Comparison of ENCODE assay signal across 8 mouse cellular contexts in genomic region chr7:65155628-65156513, GRCm38 (mm10). TPM values are rescaled to one million over a fixed set of nuclear protein-coding genes. Genes with fewer than 3 reads are reported as not detected.
DNase-seq lines count a peak whose midpoint lies in the region; ATAC-seq lines count a peak whose summit lies in the region.

No protein-coding gene starts in this region.

- ATAC-seq in forebrain, embryonic 12.5 days (ENCODE audit: low FRiP score) = peak; percentile 89
- peak; percentile 91 for ATAC-seq in hindbrain, embryonic 15.5 days (ENCODE audit: low FRiP score, low read depth)
- ATAC-seq in limb, embryonic 12.5 days (ENCODE audit: insufficient number of reproducible peaks, insufficient read depth, low FRiP score, low TSS enrichment, low read depth) = peak; percentile 54

- WGBS in heart, embryonic 10.5 days = under 1% methylated on average over 119 of the region's 122 CpGs
- under 1% methylated on average over 93 of the region's 122 CpGs for WGBS in forebrain, embryonic 12.5 days
- under 1% methylated on average over 106 of the region's 122 CpGs for WGBS in hindbrain, embryonic 15.5 days
- under 1% methylated on average over 87 of the region's 122 CpGs for WGBS in limb, embryonic 12.5 days

- H3K9me3 ChIP-seq in heart, embryonic 10.5 days = no peaks in the 10 kb centered on the region
- H3K9me3 ChIP-seq in forebrain, embryonic 12.5 days = no peaks in the 10 kb centered on the region
- no peaks in the 10 kb centered on the region for H3K9me3 ChIP-seq in hindbrain, embryonic 15.5 days
- H3K9me3 ChIP-seq in limb, embryonic 12.5 days = no peaks in the 10 kb centered on the region

- peak overlapping the region; percentile 79 for H3K4me3 ChIP-seq in heart, embryonic 10.5 days
- peak overlapping the region; percentile 35 for H3K4me3 ChIP-seq in brown adipose tissue, adult 24 weeks (ENCODE audit: insufficient read depth, low read depth, low read length)
- H3K4me3 ChIP-seq in forebrain, embryonic 12.5 days (replicated peaks) = peak overlapping the region; percentile 65
- H3K4me3 ChIP-seq in hindbrain, embryonic 15.5 days = peak overlapping the region; percentile 86
- H3K4me3 ChIP-seq in limb, embryonic 12.5 days (replicated peaks) = peak overlapping the region; percentile 71

- H3K27ac ChIP-seq in heart, embryonic 10.5 days = peak overlapping the region; percentile 72
- no peak overlapping the region for H3K27ac ChIP-seq in brown adipose tissue, adult 24 weeks (replicated peaks; ENCODE audit: low read depth, low read length)
- H3K27ac ChIP-seq in forebrain, embryonic 12.5 days = peak overlapping the region; percentile 68
- H3K27ac ChIP-seq in hindbrain, embryonic 15.5 days (replicated peaks) = peak overlapping the region; percentile 86
- H3K27ac ChIP-seq in limb, embryonic 12.5 days = 0 out of 2 replicates have a peak overlapping the region, but pooled peaks have one; percentile 17

- H3K4me2 ChIP-seq in forebrain, embryonic 12.5 days = peak overlapping the region; percentile 98
- H3K4me2 ChIP-seq in hindbrain, embryonic 15.5 days = peak overlapping the region; percentile 97
- peak overlapping the region; percentile 98 for H3K4me2 ChIP-seq in limb, embryonic 12.5 days

- H3K36me3 ChIP-seq in heart, embryonic 10.5 days = no peaks in the 10 kb centered on the region
- H3K36me3 ChIP-seq in forebrain, embryonic 12.5 days (replicated peaks) = no peaks in the 10 kb centered on the region
- H3K36me3 ChIP-seq in hindbrain, embryonic 15.5 days = no peaks in the 10 kb centered on the region
- H3K36me3 ChIP-seq in limb, embryonic 12.5 days = no peaks in the 10 kb centered on the region

- peaks cover 13% of the 10 kb centered on the region for H3K4me1 ChIP-seq in heart, embryonic 10.5 days
- no peaks in the 10 kb centered on the region for H3K4me1 ChIP-seq in brown adipose tissue, adult 24 weeks (ENCODE audit: control insufficient read depth, insufficient read depth, insufficient read length, low read length)
- H3K4me1 ChIP-seq in forebrain, embryonic 12.5 days = peaks cover 8% of the 10 kb centered on the region; the same call in 1 of the 2 replicates
- peaks cover 18% of the 10 kb centered on the region for H3K4me1 ChIP-seq in hindbrain, embryonic 15.5 days (replicated peaks)
- peaks cover 12% of the 10 kb centered on the region; the same call in 1 of the 2 replicates for H3K4me1 ChIP-seq in limb, embryonic 12.5 days (replicated peaks)

- H3K9ac ChIP-seq in forebrain, embryonic 12.5 days = peak overlapping the region; percentile 56
- H3K9ac ChIP-seq in hindbrain, embryonic 15.5 days = peak overlapping the region; percentile 80
- peak overlapping the region; percentile 75 for H3K9ac ChIP-seq in limb, embryonic 12.5 days (replicated peaks)

- DNase-seq in heart, embryonic 10.5 days (ENCODE audit: low spot score) = peak; percentile 77
- no peak for DNase-seq in heart, adult 8-10 months (ENCODE audit: low spot score)
- DNase-seq in neural tube, embryonic 10.5 days (ENCODE audit: extremely low spot score, low spot score) = peak; percentile 77
- DNase-seq in MN1 (ENCODE audit: low spot score) = no peak

- H3K27me3 ChIP-seq in heart, embryonic 10.5 days (ENCODE audit: insufficient read depth, poor library complexity, severe bottlenecking) = peaks cover 54% of the 10 kb centered on the region
- H3K27me3 ChIP-seq in forebrain, embryonic 12.5 days = peaks cover 54% of the 10 kb centered on the region
- H3K27me3 ChIP-seq in hindbrain, embryonic 15.5 days = no peaks in the 10 kb centered on the region
- peaks cover 59% of the 10 kb centered on the region for H3K27me3 ChIP-seq in limb, embryonic 12.5 days

RNA-seq across cellular contexts. Expression of gene Fam189a1, which starts 0.5 kb away (rescaled TPM):
- polyA plus RNA-seq in heart, embryonic 10.5 days (2016; fragmentation: Nextera tagmentation; extraction: Ambion mirVana) = 0.45 and 0.52 TPM in 2 replicates
- not detected for total RNA-seq in heart, adult 8-10 months (2022)
- polyA plus RNA-seq in brown adipose tissue, adult 24 weeks (2012; ENCODE audit: insufficient read depth, insufficient read length, missing spikeins) = not detected in 2 replicates
- polyA plus RNA-seq in forebrain, embryonic 12.5 days (2016; fragmentation: Nextera tagmentation; extraction: Ambion mirVana) = 2.8 and 5.4 TPM in 2 replicates
- polyA plus RNA-seq in hindbrain, embryonic 15.5 days (2015; fragmentation: Nextera tagmentation; extraction: Ambion mirVana) = 13.7 and 17.1 TPM in 2 replicates
- 1.6 and 2.0 TPM in 2 replicates for polyA plus RNA-seq in limb, embryonic 12.5 days (2016; fragmentation: Nextera tagmentation; extraction: Ambion mirVana)

Comparison
In these comparisons a context has a peak if more than half of its experiments do, and no peak if none do; other contexts are left out.
1. DNase-seq: peak in heart, embryonic 10.5 days (single experiment) and neural tube, embryonic 10.5 days (single experiment); none in heart, adult 8-10 months (single experiment) and MN1 (single experiment).
2. H3K4me3 ChIP-seq: peak in every context shown above with its lines; median percentile 86 in hindbrain, embryonic 15.5 days; 79 in heart, embryonic 10.5 days; 71 in limb, embryonic 12.5 days; 65 in forebrain, embryonic 12.5 days; 35 in brown adipose tissue, adult 24 weeks.
3. Peak in every context shown above with its lines, with median percentiles within 50 percentile points of each other: ATAC-seq, H3K4me2 ChIP-seq and H3K9ac ChIP-seq.